22 mouse cellular contexts compared by ENCODE assay signal in genomic region chr2:168448054-168448453, GRCm38 (mm10).
A peak's percentile ranks its signal among the peaks of the same experiment; 100 is the strongest.
DNase-seq lines count a peak whose midpoint lies in the region; ATAC-seq and TF ChIP-seq lines count a peak whose summit lies in the region.
"Had no signal": no experiment of that assay in that cellular context is flagged by ENCODE, and none has a peak within 500 bp of the region (broad histone marks: within the 10 kb centered on the region; RNA-seq: fewer than 3 reads in every experiment).

No protein-coding gene starts in this region.

- WGBS in lung, embryonic 14.5 days, result 48% methylated on average over 5 of the region's 5 CpGs
- 39% methylated on average over 5 of the region's 5 CpGs for WGBS in intestine, embryonic 16.5 days

- no peak for TF ChIP-seq CTCF in lung, embryonic 14.5 days (IDR thresholded peaks at IDR 0.05; ENCODE audit: low read depth)
- no peak for TF ChIP-seq CTCF in Patski (IDR thresholded peaks at IDR 0.05)

- no peak overlapping the region for H3K9ac ChIP-seq in lung, embryonic 14.5 days
- no peak overlapping the region for H3K9ac ChIP-seq in intestine, embryonic 16.5 days (ENCODE audit: low read depth, low read length)
- H3K9ac ChIP-seq: embryonic facial prominence, embryonic 13.5 days; forebrain, embryonic 15.5 days; heart, embryonic 15.5 days; limb, embryonic 15.5 days; liver, postnatal 0 days; midbrain, embryonic 15.5 days had no signal

- H3K36me3 ChIP-seq in lung, embryonic 14.5 days (ENCODE audit: insufficient read depth), result no peaks in the 10 kb centered on the region
- no peaks in the 10 kb centered on the region for H3K36me3 ChIP-seq in intestine, embryonic 16.5 days (ENCODE audit: control insufficient read depth, insufficient read depth, low read length)
- H3K36me3 ChIP-seq: embryonic facial prominence, embryonic 13.5 days; forebrain, embryonic 15.5 days; heart, embryonic 15.5 days; limb, embryonic 15.5 days; midbrain, embryonic 15.5 days had no signal

- H3K27me3 ChIP-seq in lung, embryonic 14.5 days (ENCODE audit: insufficient read depth, low read length), result peaks cover 5% of the 10 kb centered on the region; the same call in 1 of the 2 replicates
- H3K27me3 ChIP-seq in Patski, result peaks cover 4% of the 10 kb centered on the region
- no peaks in the 10 kb centered on the region for H3K27me3 ChIP-seq in intestine, embryonic 16.5 days (replicated peaks; ENCODE audit: control insufficient read depth, insufficient read depth, low read length)
- H3K27me3 ChIP-seq: forebrain, embryonic 15.5 days; midbrain, embryonic 15.5 days had no signal

- POLR2A ChIA-PET in Patski (lab: Charles Lee), result no interaction called here

- peaks cover 3% of the 10 kb centered on the region; the same call in 1 of the 2 replicates for H3K4me1 ChIP-seq in lung, embryonic 14.5 days (ENCODE audit: insufficient read depth)
- peaks cover 13% of the 10 kb centered on the region for H3K4me1 ChIP-seq in intestine, embryonic 16.5 days (ENCODE audit: control insufficient read depth, insufficient read depth, low read length)

- CTCF ChIA-PET in Patski (lab: Charles Lee), result interaction anchor here (0.6 to 1.5 kb wide), 3 partner anchors 29 to 196 kb away, joined by 3 to 4 read pairs (median 3); no protein-coding TSS in a partner anchor

- no peak overlapping the region for H3K4me2 ChIP-seq in lung, embryonic 14.5 days
- no peak overlapping the region for H3K4me2 ChIP-seq in intestine, embryonic 16.5 days (ENCODE audit: low read depth, low read length)
- H3K4me2 ChIP-seq: embryonic facial prominence, embryonic 13.5 days; forebrain, embryonic 15.5 days; limb, embryonic 15.5 days; midbrain, embryonic 15.5 days had no signal

- H3K27ac ChIP-seq in lung, embryonic 14.5 days (ENCODE audit: low read depth), result peak overlapping the region; percentile 42; the same call in 1 of the 2 replicates
- H3K27ac ChIP-seq in intestine, embryonic 16.5 days (ENCODE audit: low read length), result 0 out of 2 replicates have a peak overlapping the region, but pooled peaks have one; percentile 17
- H3K27ac ChIP-seq: embryonic facial prominence, embryonic 13.5 days; forebrain, embryonic 15.5 days; heart, adult 2 months; heart, embryonic 15.5 days; layer of hippocampus, adult 2 months; limb, embryonic 15.5 days; midbrain, embryonic 15.5 days had no signal

- DNase-seq in lung, embryonic 14.5 days, result peak; percentile 19
- no peak for DNase-seq in lung, adult 18-20 months
- DNase-seq in Patski (ENCODE audit: low read depth, low spot score), result no peak
- peak; percentile 24 to 51 for DNase-seq in kidney, postnatal 4 days
- no peak for DNase-seq in cerebellum, postnatal 36 days
- DNase-seq: adrenal gland, postnatal 10 days; cerebellum, adult 9-11 months; gastrocnemius, postnatal 25 days; heart, adult 2 months; layer of hippocampus, postnatal 36 days; liver, postnatal 0 days; right cerebral cortex, postnatal 25 days had no signal

- H3K9me3 ChIP-seq in lung, embryonic 14.5 days (ENCODE audit: low read depth, low read length), result no peaks in the 10 kb centered on the region
- no peaks in the 10 kb centered on the region for H3K9me3 ChIP-seq in intestine, embryonic 16.5 days (ENCODE audit: control insufficient read depth, low read length)
- H3K9me3 ChIP-seq: embryonic facial prominence, embryonic 13.5 days; forebrain, embryonic 15.5 days; heart, embryonic 15.5 days; limb, embryonic 15.5 days; midbrain, embryonic 15.5 days had no signal

- no peak overlapping the region for H3K4me3 ChIP-seq in lung, embryonic 14.5 days (ENCODE audit: low read depth, low read length)
- H3K4me3 ChIP-seq in intestine, embryonic 16.5 days (ENCODE audit: low read length), result no peak overlapping the region
- H3K4me3 ChIP-seq: embryonic facial prominence, embryonic 13.5 days; forebrain, embryonic 15.5 days; heart, adult 2 months; heart, embryonic 15.5 days; layer of hippocampus, adult 2 months; limb, embryonic 15.5 days; midbrain, embryonic 15.5 days had no signal

- no peak; the same call in 1 of the 2 replicates for ATAC-seq in lung, embryonic 14.5 days (ENCODE audit: insufficient read depth)
- ATAC-seq in Patski, result peak; percentile 32
- ATAC-seq in intestine, embryonic 16.5 days, result peak; percentile 30
- ATAC-seq in monocyte, adult 5-6 weeks (replicated peaks; ENCODE audit: insufficient number of reproducible peaks, low FRiP score, low TSS enrichment, poor library complexity, severe bottlenecking), result no peak
- ATAC-seq: activated CD4-positive, CD25-positive, alpha-beta regulatory T cell, adult 4 months; forebrain, embryonic 15.5 days; hindbrain, embryonic 16.5 days; liver, postnatal 0 days; midbrain, embryonic 15.5 days had no signal

- in situ Hi-C loops in Patski (cut with MboI; ENCODE audit: low pct_unique_long_range_greater_than_20kb), result no loop called here

Comparison
In these comparisons a context has a peak if more than half of its experiments do, and no peak if none do; other contexts are left out.
1. DNase-seq: peak in lung, embryonic 14.5 days (single experiment) and kidney, postnatal 4 days (2 of 2); none in lung, adult 18-20 months (0 of 2), Patski (single experiment) and cerebellum, postnatal 36 days (0 of 2).
2. ATAC-seq: peak in Patski (single experiment) and intestine, embryonic 16.5 days (single experiment); none in lung, embryonic 14.5 days (single experiment) and monocyte, adult 5-6 weeks (single experiment).